Mouse (Mus musculus): ENCODE results near the gene Bex4. TPM values are rescaled to one million over a fixed set of nuclear protein-coding genes. Genes with fewer than 3 reads are reported as not detected.
A peak's percentile ranks its signal among the peaks of the same experiment; 100 is the strongest.
"Not testable (repeated sequence)": the region's sequence is repeated elsewhere in the genome, so short reads cannot be mapped to it uniquely, and the experiment has no call there.

Gene Bex4
- polyA plus RNA-seq, 1 experiment from 2014 or later, result 128 TPM

DNA sequence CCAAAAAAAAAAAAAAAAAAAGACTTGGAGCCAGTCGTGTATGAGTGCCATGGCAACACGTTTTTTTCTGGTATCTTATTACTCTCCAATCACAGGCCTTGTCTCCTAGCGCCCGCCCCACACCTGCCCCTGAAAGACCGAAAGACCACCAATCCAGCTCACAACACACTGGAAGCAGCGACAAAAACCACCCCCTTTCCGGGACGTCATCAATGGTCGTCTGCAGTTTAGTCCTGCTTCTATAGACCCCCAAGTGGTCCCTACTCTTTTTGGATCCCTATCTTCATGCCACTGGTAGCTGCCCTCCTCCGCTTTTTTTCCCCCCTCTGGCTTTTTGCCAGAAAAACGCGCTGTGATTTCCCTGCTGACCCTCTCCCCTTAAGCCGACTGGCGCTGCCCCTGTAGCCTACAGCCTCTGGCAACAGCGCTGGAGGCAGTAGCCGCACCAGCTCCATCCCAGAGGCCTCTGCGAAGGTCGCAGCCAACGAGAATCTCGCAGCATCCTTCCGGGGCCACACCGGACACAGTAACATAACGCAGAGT lies 23.3 kb upstream of the Bex4 start:
- Histone ChIP-seq H3K9me3 (ENCODE audit: low read depth, low read length) (no peaks in the 10 kb centered on the region), H3K27ac (ENCODE audit: low read depth) (no peak overlapping the region; the same call in 1 of the 2 replicates)

DNA sequence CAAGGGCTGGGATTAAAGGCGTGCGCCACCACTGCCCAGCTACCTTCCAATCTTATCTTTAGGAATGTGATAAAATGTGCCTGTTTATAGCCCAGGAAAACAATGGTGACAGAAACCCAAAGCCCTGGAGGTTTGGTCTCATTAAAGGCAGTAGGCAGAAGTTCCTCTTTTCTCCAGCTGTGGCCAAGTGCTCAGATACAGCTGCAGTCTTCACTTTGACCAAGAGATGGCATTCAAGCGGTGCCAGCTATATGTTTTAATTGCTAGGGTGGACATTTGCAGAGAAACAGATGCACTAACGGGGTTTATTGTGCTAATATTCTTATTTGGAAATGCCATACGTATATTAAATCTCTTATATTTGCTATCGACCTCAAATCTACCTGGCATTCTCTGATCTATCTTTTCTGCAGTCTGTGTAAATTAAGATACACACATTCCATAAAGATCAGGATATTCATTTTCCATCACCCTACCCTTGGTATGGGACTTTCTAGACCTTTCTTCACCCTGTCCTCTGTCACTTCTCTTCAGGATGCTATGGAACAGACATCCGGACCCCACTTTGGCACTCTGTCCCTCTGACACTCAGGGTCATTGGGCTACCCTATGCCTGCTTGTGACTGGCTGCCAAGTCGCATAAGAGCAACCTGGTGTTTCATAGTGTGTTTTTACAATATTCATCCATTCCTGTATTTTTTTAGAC lies 11.6 kb upstream of the Bex4 start:
- Histone ChIP-seq H3K27me3 (ENCODE audit: insufficient read depth, low read length) (no peaks in the 10 kb centered on the region), H3K4me3 (ENCODE audit: low read depth, low read length) (no peak overlapping the region), H3K36me3 (ENCODE audit: insufficient read depth) (no peaks in the 10 kb centered on the region), H3K4me2 (no peak overlapping the region), H3K9ac (no peak overlapping the region), H3K27ac (ENCODE audit: low read depth) (no peak overlapping the region), H3K9me3 (ENCODE audit: low read depth, low read length) (no peaks in the 10 kb centered on the region), H3K4me1 (ENCODE audit: insufficient read depth) (no peaks in the 10 kb centered on the region)
- peak; percentile 48 for DNase-seq
- 54% methylated on average over 8 of the region's 8 CpGs for WGBS
- ATAC-seq (ENCODE audit: insufficient read depth), result 0 out of 2 replicates have a peak, but pooled peaks have one; percentile 54
- TF ChIP-seq CTCF (IDR thresholded peaks at IDR 0.05; ENCODE audit: low read depth), result peak; percentile 19; the same call in 1 of the 2 replicates

More for the DNA sequence above, 23.3 kb upstream of the Bex4 start:
- no peak for TF ChIP-seq CTCF (IDR thresholded peaks at IDR 0.05; ENCODE audit: low read depth)
- peak; percentile 79 for DNase-seq
- WGBS, result 12% methylated on average over 23 of the region's 23 CpGs
- no peak overlapping the region; the same call in 1 of the 2 replicates for H3K9ac ChIP-seq
- H3K4me1 ChIP-seq (ENCODE audit: insufficient read depth), result no peaks in the 10 kb centered on the region
- no peaks in the 10 kb centered on the region for H3K27me3 ChIP-seq (ENCODE audit: insufficient read depth, low read length)
- H3K4me2 ChIP-seq, result peak overlapping the region; percentile 59
- no peaks in the 10 kb centered on the region for H3K36me3 ChIP-seq (ENCODE audit: insufficient read depth)
- peak overlapping the region; percentile 36 for H3K4me3 ChIP-seq (ENCODE audit: low read depth, low read length)
- ATAC-seq (ENCODE audit: insufficient read depth), result peak; percentile 99

DNA sequence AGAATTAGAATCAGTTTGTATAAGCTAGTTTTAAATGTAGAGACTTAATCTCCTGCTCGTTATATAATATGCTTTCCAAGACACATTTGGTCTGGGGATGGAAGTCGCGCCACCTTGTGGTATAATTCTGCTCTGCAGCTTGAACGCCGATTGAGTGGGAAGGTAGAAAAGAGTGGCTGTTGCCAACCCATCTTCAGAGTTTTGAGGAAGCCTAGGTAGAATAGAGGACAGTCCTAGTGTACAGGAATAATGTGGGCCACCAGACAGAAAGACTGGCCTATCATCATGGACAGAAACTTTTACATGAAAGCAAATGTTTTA lies 11.1 kb upstream of the Bex4 start:
- DNase-seq, result peak; percentile 74
- Histone ChIP-seq H3K4me1 (ENCODE audit: insufficient read depth) (no peaks in the 10 kb centered on the region), H3K27ac (ENCODE audit: low read depth) (no peak overlapping the region), H3K27me3 (ENCODE audit: insufficient read depth, low read length) (no peaks in the 10 kb centered on the region), H3K9ac (no peak overlapping the region), H3K4me2 (no peak overlapping the region), H3K36me3 (ENCODE audit: insufficient read depth) (no peaks in the 10 kb centered on the region), H3K4me3 (ENCODE audit: low read depth, low read length) (no peak overlapping the region), H3K9me3 (ENCODE audit: low read depth, low read length) (no peaks in the 10 kb centered on the region)
- TF ChIP-seq CTCF (IDR thresholded peaks at IDR 0.05; ENCODE audit: low read depth), result peak; percentile 65
- ATAC-seq (ENCODE audit: insufficient read depth), result no peak
- WGBS, result 13% methylated on average over 5 of the region's 5 CpGs

DNA sequence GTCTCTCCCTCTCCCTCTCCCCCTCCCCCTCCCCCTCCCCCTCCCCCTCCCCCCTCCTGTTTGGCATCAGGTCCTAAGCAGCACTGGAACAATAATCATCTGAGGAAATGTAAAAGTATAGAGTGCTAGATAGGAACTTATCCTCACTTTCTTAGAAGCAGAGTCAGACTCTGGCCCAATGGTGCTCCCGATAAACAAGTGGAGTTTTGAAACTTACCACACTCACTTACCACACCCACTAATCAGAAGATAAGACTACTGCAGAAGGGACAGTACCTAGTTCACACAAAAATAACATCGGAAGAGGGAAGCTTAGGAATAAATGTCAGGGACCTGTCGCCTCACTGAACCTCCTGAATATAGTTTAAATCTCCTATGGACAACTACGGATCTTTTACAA lies 3.2 kb upstream of the Bex4 start:
- Histone ChIP-seq H3K4me3 (ENCODE audit: low read depth, low read length) (no peak overlapping the region), H3K27ac (ENCODE audit: low read depth) (no peak overlapping the region), H3K36me3 (ENCODE audit: insufficient read depth) (no peaks in the 10 kb centered on the region), H3K27me3 (ENCODE audit: insufficient read depth, low read length) (no peaks in the 10 kb centered on the region), H3K9ac (no peak overlapping the region), H3K9me3 (ENCODE audit: low read depth, low read length) (no peaks in the 10 kb centered on the region), H3K4me1 (ENCODE audit: insufficient read depth) (no peaks in the 10 kb centered on the region), H3K4me2 (no peak overlapping the region)
- WGBS, result 83% methylated on average over 4 of the region's 4 CpGs
- DNase-seq (no peak), ATAC-seq (ENCODE audit: insufficient read depth) (no peak)
- no peak for TF ChIP-seq CTCF (IDR thresholded peaks at IDR 0.05; ENCODE audit: low read depth)

DNA sequence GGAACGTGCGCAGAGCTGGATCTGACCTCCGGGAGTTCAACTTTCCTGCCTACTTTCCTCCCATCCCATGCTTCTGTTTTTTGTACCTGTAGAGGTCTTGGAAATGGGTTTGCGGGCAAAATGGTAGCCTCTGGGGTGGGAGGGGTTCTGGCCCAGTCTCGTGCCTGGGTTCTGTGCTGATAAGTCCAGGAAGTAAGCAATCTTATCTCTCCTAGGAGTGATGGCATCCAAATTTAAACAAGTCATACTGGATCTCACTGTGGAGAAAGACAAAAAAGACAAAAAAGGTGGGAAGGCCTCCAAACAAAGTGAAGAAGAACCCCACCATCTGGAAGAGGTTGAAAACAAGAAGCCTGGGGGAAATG lies 826 bp downstream of the Bex4 start:
- not testable (repeated sequence) for H3K27me3 ChIP-seq (ENCODE audit: insufficient read depth, low read length); H3K4me1 ChIP-seq (ENCODE audit: insufficient read depth); ATAC-seq (ENCODE audit: insufficient read depth); DNase-seq; H3K9ac ChIP-seq; H3K27ac ChIP-seq (ENCODE audit: low read depth); H3K9me3 ChIP-seq (ENCODE audit: low read depth, low read length); H3K36me3 ChIP-seq (ENCODE audit: insufficient read depth)
- WGBS, result 18% methylated on average over 5 of the region's 5 CpGs
- Histone ChIP-seq H3K4me2 (peak overlapping the region; percentile 49), H3K4me3 (ENCODE audit: low read depth, low read length) (peak overlapping the region; percentile 29)

DNA sequence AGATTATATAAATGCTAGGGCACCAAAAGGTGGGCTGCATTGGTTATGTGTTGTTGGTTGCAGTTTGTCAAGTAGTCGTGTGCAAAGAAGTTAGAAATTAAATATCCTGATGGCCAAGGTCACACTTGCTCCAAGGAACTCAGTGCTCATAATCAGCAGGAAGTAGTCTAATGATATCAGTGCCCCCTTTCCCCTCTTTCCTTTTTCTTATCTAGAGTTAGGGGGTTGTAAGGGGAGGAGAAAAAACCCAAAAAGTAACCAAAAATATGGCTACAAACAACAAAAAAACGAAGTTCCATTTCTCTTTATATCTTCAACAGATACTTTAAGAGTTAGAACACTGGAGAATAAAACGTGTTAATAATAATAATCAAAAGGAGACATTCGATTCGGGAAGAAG lies 2.6 kb downstream of the Bex4 start:
- DNase-seq (no peak), ATAC-seq (ENCODE audit: insufficient read depth) (no peak)
- Histone ChIP-seq H3K4me2 (no peak overlapping the region), H3K4me1 (ENCODE audit: insufficient read depth) (no peaks in the 10 kb centered on the region), H3K9me3 (ENCODE audit: low read depth, low read length) (no peaks in the 10 kb centered on the region), H3K4me3 (ENCODE audit: low read depth, low read length) (no peak overlapping the region), H3K9ac (no peak overlapping the region), H3K27ac (ENCODE audit: low read depth) (no peak overlapping the region), H3K36me3 (ENCODE audit: insufficient read depth) (no peaks in the 10 kb centered on the region), H3K27me3 (ENCODE audit: insufficient read depth, low read length) (no peaks in the 10 kb centered on the region)
- TF ChIP-seq CTCF (IDR thresholded peaks at IDR 0.05; ENCODE audit: low read depth), result no peak
- 75% methylated on average over 5 of the region's 5 CpGs for WGBS

DNA sequence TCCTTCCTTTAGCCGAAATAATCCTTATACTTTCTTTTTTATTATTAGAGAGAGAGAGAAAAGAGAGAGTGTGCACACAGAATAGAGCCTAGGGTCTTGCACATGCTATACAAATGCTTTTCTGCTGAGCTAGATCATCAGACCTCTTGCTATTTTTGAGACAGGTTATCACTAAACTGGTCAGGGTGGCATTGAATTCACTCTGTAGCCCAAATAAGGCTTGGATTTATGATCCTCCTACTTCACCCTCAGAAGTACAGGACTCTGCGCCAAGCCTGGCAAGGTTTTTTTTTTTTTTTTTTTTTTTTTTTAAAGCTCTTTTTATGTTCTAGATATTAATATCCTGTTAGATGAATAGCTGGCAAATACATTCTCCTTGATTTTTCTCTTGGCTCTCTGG lies 4.9 kb downstream of the Bex4 start:
- Histone ChIP-seq H3K27ac (ENCODE audit: low read depth) (no peak overlapping the region), H3K36me3 (ENCODE audit: insufficient read depth) (no peaks in the 10 kb centered on the region), H3K4me2 (no peak overlapping the region), H3K4me3 (ENCODE audit: low read depth, low read length) (no peak overlapping the region), H3K27me3 (ENCODE audit: insufficient read depth, low read length) (no peaks in the 10 kb centered on the region), H3K9ac (no peak overlapping the region), H3K9me3 (ENCODE audit: low read depth, low read length) (no peaks in the 10 kb centered on the region), H3K4me1 (ENCODE audit: insufficient read depth) (no peaks in the 10 kb centered on the region)
- 49% methylated on average over 2 of the region's 2 CpGs for WGBS
- ATAC-seq (ENCODE audit: insufficient read depth), result no peak
- no peak for TF ChIP-seq CTCF (IDR thresholded peaks at IDR 0.05; ENCODE audit: low read depth)
- no peak for DNase-seq
